Mouse (Mus musculus): Measurements from ENCODE around the gene Gm20662. TPM values are rescaled to one million over a fixed set of nuclear protein-coding genes. Genes with fewer than 3 reads are reported as not detected.

Gm20662 gene
- polyA plus RNA-seq, 1 experiment from 2014 or later, result 0.25 TPM

DNA sequence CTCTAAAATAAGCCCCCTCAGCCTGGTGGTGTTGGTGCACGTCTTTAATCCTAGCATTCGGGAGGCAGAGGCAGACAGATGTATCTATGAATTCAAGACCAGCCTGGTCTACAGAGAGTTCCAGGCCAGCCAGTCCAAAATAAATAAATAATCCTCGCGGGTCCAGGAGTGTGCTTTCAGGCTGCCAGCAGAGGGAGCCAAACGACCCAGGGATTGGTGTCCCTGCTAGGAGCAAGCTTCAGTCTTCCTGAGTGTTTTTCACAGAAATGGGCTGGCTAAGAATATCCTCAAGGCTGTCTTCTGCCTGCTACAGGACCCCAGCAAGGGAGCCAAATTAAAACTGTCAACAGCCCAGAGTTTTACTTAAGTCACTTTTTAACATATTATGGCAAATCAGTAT lies 32.4 kb upstream of the Gm20662 start:
- WGBS, result 15% methylated on average over 5 of the region's 5 CpGs
- peak; percentile 55 for ATAC-seq (replicated peaks; ENCODE audit: low FRiP score, low read depth)

GRCm38 (mm10) chr9:107964681-107965080 lies 31.5 kb upstream of the Gm20662 start:
- DNase-seq (ENCODE audit: low spot score), result no peak
- no peak overlapping the region for H3K4me3 ChIP-seq (replicated peaks; ENCODE audit: low read depth, low read length)
- H3K36me3 ChIP-seq (ENCODE audit: insufficient read depth, low read length), result no peaks in the 10 kb centered on the region; the same call in 1 of the 2 replicates
- no peak overlapping the region for H3K9ac ChIP-seq (ENCODE audit: low read depth, low read length)
- no peaks in the 10 kb centered on the region for H3K27me3 ChIP-seq (ENCODE audit: insufficient read depth, low read length)
- no peak for ATAC-seq (replicated peaks; ENCODE audit: low FRiP score, low read depth)
- H3K4me1 ChIP-seq (replicated peaks; ENCODE audit: insufficient read depth, low read length), result no peaks in the 10 kb centered on the region
- no peak overlapping the region for H3K27ac ChIP-seq
- 90% methylated on average over 9 of the region's 9 CpGs for WGBS
- TF ChIP-seq CTCF (IDR thresholded peaks at IDR 0.05; ENCODE audit: low read depth), result no peak
- no peak overlapping the region for H3K4me2 ChIP-seq (ENCODE audit: low read length)
- no peaks in the 10 kb centered on the region for H3K9me3 ChIP-seq (replicated peaks; ENCODE audit: low read length)

More for the DNA sequence above, 32.4 kb upstream of the Gm20662 start:
- H3K4me1 ChIP-seq (replicated peaks; ENCODE audit: insufficient read depth, low read length), result no peaks in the 10 kb centered on the region
- no peaks in the 10 kb centered on the region for H3K9me3 ChIP-seq (replicated peaks; ENCODE audit: low read length)
- peaks cover 4% of the 10 kb centered on the region for H3K36me3 ChIP-seq (ENCODE audit: insufficient read depth, low read length)
- no peak overlapping the region for H3K4me2 ChIP-seq (ENCODE audit: low read length)
- no peak overlapping the region for H3K4me3 ChIP-seq (replicated peaks; ENCODE audit: low read depth, low read length)
- no peak overlapping the region for H3K27ac ChIP-seq
- H3K27me3 ChIP-seq (ENCODE audit: insufficient read depth, low read length), result no peaks in the 10 kb centered on the region
- TF ChIP-seq CTCF (IDR thresholded peaks at IDR 0.05; ENCODE audit: low read depth), result peak; percentile 98
- H3K9ac ChIP-seq (ENCODE audit: low read depth, low read length), result no peak overlapping the region
- DNase-seq (ENCODE audit: low spot score), result peak; percentile 95

DNA sequence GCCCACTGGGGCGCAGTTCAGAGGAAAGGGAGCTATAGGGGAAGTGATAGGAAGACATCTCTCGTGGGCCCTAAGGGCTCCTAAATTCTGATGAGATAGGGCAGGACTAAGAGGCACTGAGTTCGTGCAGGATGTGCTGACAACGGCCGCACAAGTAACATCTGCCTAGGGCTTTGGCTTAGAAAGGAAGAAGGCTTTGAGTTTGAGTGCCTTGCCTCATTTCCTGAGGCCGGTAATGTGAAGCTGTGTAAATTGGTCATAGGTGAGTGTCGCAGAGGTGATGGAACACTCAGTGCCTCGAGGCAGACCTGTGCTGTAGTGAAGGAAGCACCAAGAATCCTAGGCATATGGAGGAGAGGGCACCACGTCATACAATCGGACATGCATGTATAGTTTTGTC lies 29.5 kb upstream of the Gm20662 start:
- ATAC-seq (replicated peaks; ENCODE audit: low FRiP score, low read depth), result no peak
- 77% methylated on average over 10 of the region's 10 CpGs for WGBS

GRCm38 (mm10) chr9:107967437-107967836 lies 28.7 kb upstream of the Gm20662 start:
- Histone ChIP-seq H3K9ac (ENCODE audit: low read depth, low read length) (no peak overlapping the region), H3K27me3 (ENCODE audit: insufficient read depth, low read length) (no peaks in the 10 kb centered on the region), H3K27ac (no peak overlapping the region), H3K4me1 (replicated peaks; ENCODE audit: insufficient read depth, low read length) (no peaks in the 10 kb centered on the region), H3K4me2 (ENCODE audit: low read length) (no peak overlapping the region), H3K4me3 (replicated peaks; ENCODE audit: low read depth, low read length) (no peak overlapping the region), H3K9me3 (replicated peaks; ENCODE audit: low read length) (no peaks in the 10 kb centered on the region), H3K36me3 (ENCODE audit: insufficient read depth, low read length) (no peaks in the 10 kb centered on the region)
- TF ChIP-seq CTCF (IDR thresholded peaks at IDR 0.05; ENCODE audit: low read depth), result no peak
- DNase-seq (ENCODE audit: low spot score) (no peak), ATAC-seq (replicated peaks; ENCODE audit: low FRiP score, low read depth) (no peak)
- 78% methylated on average over 6 of the region's 6 CpGs for WGBS

More for the DNA sequence above, 29.5 kb upstream of the Gm20662 start:
- H3K9me3 ChIP-seq (replicated peaks; ENCODE audit: low read length), result no peaks in the 10 kb centered on the region
- no peak overlapping the region for H3K9ac ChIP-seq (ENCODE audit: low read depth, low read length)
- no peak overlapping the region for H3K4me2 ChIP-seq (ENCODE audit: low read length)
- TF ChIP-seq CTCF (IDR thresholded peaks at IDR 0.05; ENCODE audit: low read depth), result no peak
- H3K4me3 ChIP-seq (replicated peaks; ENCODE audit: low read depth, low read length), result no peak overlapping the region
- H3K27me3 ChIP-seq (ENCODE audit: insufficient read depth, low read length), result no peaks in the 10 kb centered on the region
- no peak for DNase-seq (ENCODE audit: low spot score)
- H3K27ac ChIP-seq, result no peak overlapping the region
- no peaks in the 10 kb centered on the region for H3K36me3 ChIP-seq (ENCODE audit: insufficient read depth, low read length)
- no peaks in the 10 kb centered on the region for H3K4me1 ChIP-seq (replicated peaks; ENCODE audit: insufficient read depth, low read length)

DNA sequence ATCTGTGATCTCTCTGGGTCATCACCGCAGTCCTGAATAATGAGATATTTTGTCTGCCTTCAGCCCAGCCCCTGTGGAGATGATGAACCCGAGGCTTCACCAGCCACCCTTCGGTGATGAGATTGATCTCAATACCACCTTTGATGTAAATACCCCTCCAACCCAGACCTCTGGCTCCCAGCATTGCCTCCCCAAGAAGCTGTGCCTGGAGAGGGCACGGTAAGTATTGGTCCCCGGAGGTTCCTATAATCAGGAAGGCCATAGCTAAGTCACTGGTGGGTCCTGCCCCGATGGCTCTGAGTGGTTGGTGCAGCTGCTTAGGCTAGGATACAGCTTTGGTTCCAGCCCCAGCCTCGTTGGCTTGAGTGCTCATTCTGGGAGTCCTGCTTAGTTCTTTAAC lies 27.6 kb upstream of the Gm20662 start:
- DNase-seq (ENCODE audit: low spot score), result no peak
- H3K27me3 ChIP-seq (ENCODE audit: insufficient read depth, low read length), result no peaks in the 10 kb centered on the region
- no peaks in the 10 kb centered on the region for H3K36me3 ChIP-seq (ENCODE audit: insufficient read depth, low read length)
- no peak overlapping the region for H3K4me3 ChIP-seq (replicated peaks; ENCODE audit: low read depth, low read length)
- no peak overlapping the region for H3K4me2 ChIP-seq (ENCODE audit: low read length)
- H3K9me3 ChIP-seq (replicated peaks; ENCODE audit: low read length), result no peaks in the 10 kb centered on the region
- no peaks in the 10 kb centered on the region for H3K4me1 ChIP-seq (replicated peaks; ENCODE audit: insufficient read depth, low read length)
- H3K9ac ChIP-seq (ENCODE audit: low read depth, low read length), result no peak overlapping the region
- no peak overlapping the region for H3K27ac ChIP-seq
- TF ChIP-seq CTCF (IDR thresholded peaks at IDR 0.05; ENCODE audit: low read depth), result no peak
- WGBS, result 87% methylated on average over 7 of the region's 7 CpGs
- ATAC-seq (replicated peaks; ENCODE audit: low FRiP score, low read depth), result no peak

- no peaks in the 10 kb centered on the region for H3K36me3 ChIP-seq (ENCODE audit: insufficient read depth, low read length)
These were observed 25.8 kb upstream of the Gm20662 start for GRCm38 (mm10) chr9:107970311-107970710.

More at GRCm38 (mm10) chr9:107970311-107970710, 25.8 kb upstream of the Gm20662 start:
- 81% methylated on average over 5 of the region's 5 CpGs for WGBS
- no peaks in the 10 kb centered on the region for H3K9me3 ChIP-seq (replicated peaks; ENCODE audit: low read length)
- TF ChIP-seq CTCF (IDR thresholded peaks at IDR 0.05; ENCODE audit: low read depth), result no peak
- H3K27ac ChIP-seq, result no peak overlapping the region
- H3K9ac ChIP-seq (ENCODE audit: low read depth, low read length), result no peak overlapping the region
- DNase-seq (ENCODE audit: low spot score) (no peak), ATAC-seq (replicated peaks; ENCODE audit: low FRiP score, low read depth) (no peak)
- no peak overlapping the region for H3K4me2 ChIP-seq (ENCODE audit: low read length)
- no peak overlapping the region for H3K4me3 ChIP-seq (replicated peaks; ENCODE audit: low read depth, low read length)
- no peaks in the 10 kb centered on the region for H3K27me3 ChIP-seq (ENCODE audit: insufficient read depth, low read length)
- no peaks in the 10 kb centered on the region for H3K4me1 ChIP-seq (replicated peaks; ENCODE audit: insufficient read depth, low read length)

Measured in kidney, postnatal 0 days (tissue).